Mouse (Mus musculus) liver, embryonic 15.5 days (tissue): Measurements from ENCODE around the gene Zfp36. TPM values are rescaled to one million over a fixed set of nuclear protein-coding genes. Genes with fewer than 3 reads are reported as not detected.

Experiments used
- ATAC-seq: fragments of 200-750 bp; cut with Nextera tagmentation; 2 replicates; pipeline ENCODE4 v1.8.0; 2017; ENCODE audit warnings: moderate number of reproducible peaks, mild to moderate bottlenecking, moderate library complexity; ENCODE audit not compliant: insufficient read depth
- H3K27ac ChIP-seq: fragments of 300-500 bp; sonication (generic); replicated peaks from 2 replicates; pipeline ENCODE4 v1.5.1; 2015; ENCODE audit warnings: mild to moderate bottlenecking, inconsistent platforms
- H3K27me3 ChIP-seq: fragments of 300-500 bp; sonication (generic); 2 replicates; pipeline ENCODE4 v1.6.1; 2015; ENCODE audit warnings: mild to moderate bottlenecking, inconsistent platforms
- H3K36me3 ChIP-seq: fragments of 300-500 bp; sonication (generic); replicated peaks from 2 replicates; pipeline ENCODE4 v1.6.1; 2015; ENCODE audit warnings: moderate library complexity, mild to moderate bottlenecking, inconsistent platforms
- H3K4me1 ChIP-seq: fragments of 300-500 bp; sonication (generic); replicated peaks from 2 replicates; pipeline ENCODE4 v1.6.1; 2015; ENCODE audit warnings: inconsistent platforms
- H3K4me2 ChIP-seq: fragments of 300-500 bp; sonication (generic); 2 replicates; pipeline ENCODE4 v1.6.1; 2015; ENCODE audit warnings: moderate library complexity, mild to moderate bottlenecking, inconsistent platforms
- H3K4me3 ChIP-seq: fragments of 300-500 bp; sonication (generic); replicated peaks from 2 replicates; pipeline ENCODE4 v1.5.1; 2015; ENCODE audit warnings: mild to moderate bottlenecking, inconsistent platforms
- H3K9ac ChIP-seq: fragments of 300-500 bp; sonication (generic); 2 replicates; pipeline ENCODE4 v1.6.1; 2015; ENCODE audit warnings: moderate library complexity, mild to moderate bottlenecking, inconsistent platforms
- H3K9me3 ChIP-seq: fragments of 300-500 bp; sonication (generic); replicated peaks from 2 replicates; pipeline ENCODE4 v1.6.1; 2016; ENCODE audit warnings: inconsistent platforms
- WGBS: fragments of 180-500 bp; shearing (Covaris S2); methylation state at CpG from one replicate; pipeline ENCODE4 v1.1.7; 2015; ENCODE audit warnings: mixed read lengths; ENCODE audit not compliant: insufficient replicate concordance; 5-methylcytosine and 5-hydroxymethylcytosine counted together
- polyA plus RNA-seq: library from polyadenylated mRNA; unstranded; fragments of >200 nt; fragmentation: Nextera tagmentation; extraction: Ambion mirVana; gene quantifications from 2 replicates; pipeline ENCODE4 v1.2.1, GENCODE M21; 2015

Zfp36 gene
- polyA plus RNA-seq, 1 experiment from 2014 or later: 8.8 TPM

DNA sequence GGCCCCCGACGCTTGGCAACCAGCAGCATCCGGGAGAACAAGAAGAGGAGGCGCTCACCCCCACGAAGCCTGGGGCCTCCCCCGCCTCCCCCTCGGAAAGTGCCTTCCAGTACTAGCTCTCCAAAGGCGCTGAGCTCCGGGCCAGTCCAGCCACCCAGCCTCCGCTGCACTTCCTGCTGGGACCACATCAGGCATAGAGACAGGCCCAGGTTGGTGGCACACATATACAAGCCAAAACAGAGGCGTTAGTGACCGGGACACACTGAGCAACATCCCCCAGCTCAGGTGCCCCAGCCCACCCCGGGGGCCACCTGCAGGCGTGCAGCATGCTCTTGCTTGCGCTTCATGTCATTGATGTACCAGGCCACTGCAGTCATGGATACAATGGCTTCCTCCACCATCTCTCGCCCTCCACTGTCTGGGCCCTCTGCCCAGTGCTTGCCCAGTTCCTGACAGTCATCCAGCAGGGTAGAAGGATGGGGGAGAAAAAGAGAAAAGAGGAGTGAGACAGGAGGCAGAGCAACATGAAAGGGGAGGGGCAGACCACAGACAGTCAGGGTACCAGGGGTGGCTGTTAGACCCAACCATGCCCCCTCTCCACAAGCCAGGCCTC is 12.3 kb downstream of the Zfp36 start:
- Histone ChIP-seq H3K27me3 (peaks cover 16% of the 10 kb centered on the region), H3K36me3 (0 out of 2 replicates have a peak, but pooled peaks cover 9% of the 10 kb centered on the region), H3K4me3 (no peak overlapping the region), H3K9ac (no peak overlapping the region), H3K4me1 (peaks cover 26% of the 10 kb centered on the region), H3K4me2 (no peak overlapping the region), H3K27ac (no peak overlapping the region), H3K9me3 (no peaks in the 10 kb centered on the region)
- ATAC-seq: no peak
- WGBS: 76% methylated on average over 16 of the region's 16 CpGs

DNA sequence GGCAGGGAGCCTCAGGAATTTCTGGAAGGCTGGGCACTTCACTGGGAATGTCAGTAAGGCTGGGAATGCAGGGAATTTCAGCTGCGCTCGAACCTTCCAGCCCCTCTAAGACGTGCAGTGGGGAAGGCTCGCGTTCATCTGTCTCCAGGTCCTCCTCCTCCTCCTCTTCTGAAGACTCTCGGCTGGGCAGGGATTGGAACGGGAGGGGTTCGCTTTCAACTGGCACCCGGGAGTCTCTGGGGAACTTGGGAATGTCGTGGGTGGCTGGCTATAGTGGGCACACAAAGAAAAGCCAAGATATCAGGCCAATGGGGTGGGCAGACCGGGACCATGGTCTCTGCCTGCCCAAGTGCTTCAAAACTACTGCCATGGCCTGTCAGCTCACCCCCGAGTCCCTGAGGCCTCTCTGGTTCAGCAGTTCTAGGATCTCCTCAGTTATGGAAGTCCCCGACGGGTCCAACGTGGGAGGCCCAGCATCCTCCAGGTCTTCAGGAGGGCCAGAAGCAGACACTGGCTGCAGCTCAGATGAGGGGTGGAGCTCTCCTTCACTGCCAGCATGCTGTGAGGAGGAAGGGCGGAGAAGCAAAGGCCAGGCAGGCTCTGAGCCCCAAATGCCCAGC is 17.5 kb downstream of the Zfp36 start:
- Histone ChIP-seq H3K27me3 (no peaks in the 10 kb centered on the region), H3K9ac (no peak overlapping the region), H3K4me3 (no peak overlapping the region), H3K9me3 (no peaks in the 10 kb centered on the region), H3K4me1 (peaks cover 10% of the 10 kb centered on the region; the same call in 1 of the 2 replicates), H3K36me3 (peaks cover 17% of the 10 kb centered on the region; the same call in 1 of the 2 replicates), H3K4me2 (no peak overlapping the region), H3K27ac (no peak overlapping the region)
- WGBS: 75% methylated on average over 16 of the region's 16 CpGs
- ATAC-seq: no peak

DNA sequence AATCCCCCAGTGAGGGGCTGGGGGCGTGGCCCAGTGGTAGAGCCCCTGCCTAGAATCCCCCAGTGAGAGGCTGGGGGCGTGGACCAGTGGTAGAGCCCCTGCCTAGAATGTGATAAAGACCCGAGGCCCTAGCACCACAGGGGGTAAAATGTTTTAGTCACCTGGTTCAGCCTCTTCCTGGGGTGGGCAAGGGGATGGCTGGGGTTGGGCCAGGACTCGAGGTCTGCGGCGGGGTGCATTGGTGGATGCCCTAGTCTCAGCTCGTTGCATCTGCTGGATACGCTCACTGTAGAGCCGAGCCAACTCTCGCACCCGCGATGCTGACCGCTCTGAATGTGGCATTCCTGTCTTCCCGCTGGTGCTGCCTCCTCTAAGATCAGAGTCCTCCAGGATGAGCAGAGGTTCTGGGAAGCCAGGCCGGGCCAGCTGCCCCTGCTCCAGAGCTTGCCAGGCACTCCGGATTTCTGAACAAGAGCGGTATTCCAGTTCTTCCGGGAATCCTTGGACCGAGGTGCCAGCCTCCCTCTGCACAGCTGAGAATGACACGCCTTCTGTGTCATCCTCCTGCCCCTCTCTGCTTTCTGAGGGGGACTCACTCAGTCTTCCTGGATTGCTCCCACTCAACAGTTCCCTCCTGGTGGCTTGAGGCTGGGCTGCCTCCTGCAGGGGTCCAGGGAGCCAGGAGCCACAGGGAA is 18.3 kb downstream of the Zfp36 start:
- Histone ChIP-seq H3K9me3 (no peaks in the 10 kb centered on the region), H3K36me3 (peaks cover 15% of the 10 kb centered on the region; the same call in 1 of the 2 replicates), H3K4me1 (peaks cover 18% of the 10 kb centered on the region), H3K9ac (no peak overlapping the region), H3K27me3 (no peaks in the 10 kb centered on the region), H3K4me2 (no peak overlapping the region), H3K27ac (no peak overlapping the region), H3K4me3 (no peak overlapping the region)
- no peak for ATAC-seq
- WGBS: 73% methylated on average over 20 of the region's 20 CpGs

DNA sequence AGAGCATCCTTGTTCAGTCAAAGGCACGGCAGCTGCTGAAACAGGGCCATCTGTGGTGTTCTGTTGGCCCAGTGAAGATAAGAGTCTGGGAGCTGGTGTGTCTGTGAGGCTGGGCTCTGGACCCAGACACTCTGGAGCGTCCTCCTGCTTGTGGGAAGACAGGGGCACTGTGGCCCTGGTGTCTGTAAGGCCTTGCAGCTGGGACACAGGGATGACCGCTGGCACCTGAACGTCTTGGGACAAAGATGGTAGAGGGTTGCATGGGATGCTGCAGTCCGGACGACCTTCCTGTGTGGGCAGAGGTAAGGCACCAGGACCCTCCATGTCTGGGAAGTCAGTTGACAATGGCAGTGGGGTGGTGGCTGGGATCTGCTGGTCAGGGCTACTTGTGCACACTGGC is 19.8 kb downstream of the Zfp36 start:
- Histone ChIP-seq H3K4me1 (peaks cover 21% of the 10 kb centered on the region), H3K9me3 (no peaks in the 10 kb centered on the region), H3K4me3 (no peak overlapping the region), H3K27ac (no peak overlapping the region), H3K9ac (no peak overlapping the region), H3K4me2 (no peak overlapping the region), H3K27me3 (no peaks in the 10 kb centered on the region), H3K36me3 (peaks cover 13% of the 10 kb centered on the region; the same call in 1 of the 2 replicates)
- no peak for ATAC-seq
- 72% methylated on average over 6 of the region's 6 CpGs for WGBS

DNA sequence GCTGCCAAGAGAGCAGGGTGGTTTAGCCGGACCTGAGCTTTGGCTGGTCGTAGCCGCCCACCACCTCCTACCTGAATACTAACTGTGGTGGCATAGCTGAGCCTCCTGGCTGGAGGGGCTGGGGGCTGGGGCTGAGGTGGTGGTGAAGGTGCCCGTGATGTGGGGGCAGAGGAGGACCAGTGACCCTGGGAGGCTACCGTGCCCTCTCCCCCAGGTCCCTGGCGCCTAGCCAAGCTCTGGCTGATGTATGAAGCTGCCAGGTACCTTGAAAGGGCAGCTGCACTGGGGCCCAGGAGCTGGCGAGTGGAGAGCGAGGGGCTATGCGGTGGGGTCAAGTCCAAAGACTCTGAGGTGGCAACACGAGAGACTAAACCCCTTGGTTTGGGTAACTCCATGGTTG is 20.2 kb downstream of the Zfp36 start:
- H3K4me1 ChIP-seq: peaks cover 21% of the 10 kb centered on the region

DNA sequence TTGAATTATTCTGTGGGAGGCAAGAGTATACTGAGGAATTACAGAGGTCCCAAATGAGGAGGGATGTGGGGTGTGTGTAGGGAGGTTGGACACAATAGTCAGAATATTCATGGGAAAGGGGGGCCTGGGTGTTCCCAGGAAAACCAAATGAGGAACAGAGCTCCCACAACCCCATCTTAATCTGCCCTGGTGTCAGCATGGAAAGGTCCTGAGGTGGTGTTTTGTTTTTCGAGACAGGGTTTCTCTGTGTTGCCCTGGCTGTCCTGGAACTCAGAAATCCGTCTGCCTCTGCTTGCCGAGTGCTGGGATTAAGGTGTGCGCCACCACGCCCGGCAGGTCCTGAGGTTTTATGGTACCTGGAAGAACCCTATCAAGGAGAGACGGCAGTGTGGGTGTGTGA is 21.6 kb downstream of the Zfp36 start:
- H3K4me2 ChIP-seq: 0 out of 2 replicates have a peak overlapping the region, but pooled peaks have one; percentile 8
- peak overlapping the region; percentile 45; the same call in 1 of the 2 replicates for H3K27ac ChIP-seq
- H3K9ac ChIP-seq: no peak overlapping the region
- H3K4me3 ChIP-seq: no peak overlapping the region
- ATAC-seq: no peak
- peaks cover 21% of the 10 kb centered on the region for H3K4me1 ChIP-seq
- no peaks in the 10 kb centered on the region for H3K9me3 ChIP-seq
- WGBS: 53% methylated on average over 7 of the region's 7 CpGs
- peaks cover 21% of the 10 kb centered on the region for H3K36me3 ChIP-seq
- no peaks in the 10 kb centered on the region for H3K27me3 ChIP-seq

More for the DNA sequence above, 20.2 kb downstream of the Zfp36 start:
- H3K36me3 ChIP-seq: peaks cover 13% of the 10 kb centered on the region; the same call in 1 of the 2 replicates
- no peak for ATAC-seq
- H3K27ac ChIP-seq: no peak overlapping the region
- 65% methylated on average over 10 of the region's 10 CpGs for WGBS
- no peak overlapping the region for H3K4me2 ChIP-seq
- H3K4me3 ChIP-seq: no peak overlapping the region
- no peaks in the 10 kb centered on the region for H3K9me3 ChIP-seq
- no peak overlapping the region for H3K9ac ChIP-seq
- H3K27me3 ChIP-seq: no peaks in the 10 kb centered on the region

DNA sequence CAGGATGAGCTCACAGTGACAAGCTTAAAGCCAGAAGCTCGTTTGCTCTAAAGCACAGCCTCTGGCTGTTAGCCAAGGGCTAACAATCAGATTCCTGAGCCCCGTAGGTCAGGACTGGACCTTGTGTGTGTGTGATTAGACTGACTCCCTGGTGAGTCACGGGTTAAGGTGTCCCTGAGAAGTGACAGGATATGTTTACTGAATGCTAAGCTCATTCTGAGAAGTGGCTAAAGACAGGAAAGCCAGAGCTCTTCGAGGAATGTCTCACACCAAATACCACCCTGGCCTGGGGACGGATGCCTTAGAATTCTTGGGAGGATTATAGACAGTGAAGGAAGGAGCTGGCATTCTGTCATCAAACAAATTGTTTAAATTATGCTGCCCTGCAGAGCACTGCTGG is 22.1 kb downstream of the Zfp36 start:
- Histone ChIP-seq H3K4me1 (peaks cover 21% of the 10 kb centered on the region), H3K27ac (peak overlapping the region; percentile 45; the same call in 1 of the 2 replicates), H3K36me3 (peaks cover 26% of the 10 kb centered on the region), H3K4me2 (peak overlapping the region; percentile 8; the same call in 1 of the 2 replicates), H3K27me3 (no peaks in the 10 kb centered on the region), H3K9me3 (no peaks in the 10 kb centered on the region), H3K4me3 (no peak overlapping the region), H3K9ac (no peak overlapping the region)
- ATAC-seq: peak; percentile 45; the same call in 1 of the 2 replicates
- WGBS: 14% methylated on average over 5 of the region's 5 CpGs

DNA sequence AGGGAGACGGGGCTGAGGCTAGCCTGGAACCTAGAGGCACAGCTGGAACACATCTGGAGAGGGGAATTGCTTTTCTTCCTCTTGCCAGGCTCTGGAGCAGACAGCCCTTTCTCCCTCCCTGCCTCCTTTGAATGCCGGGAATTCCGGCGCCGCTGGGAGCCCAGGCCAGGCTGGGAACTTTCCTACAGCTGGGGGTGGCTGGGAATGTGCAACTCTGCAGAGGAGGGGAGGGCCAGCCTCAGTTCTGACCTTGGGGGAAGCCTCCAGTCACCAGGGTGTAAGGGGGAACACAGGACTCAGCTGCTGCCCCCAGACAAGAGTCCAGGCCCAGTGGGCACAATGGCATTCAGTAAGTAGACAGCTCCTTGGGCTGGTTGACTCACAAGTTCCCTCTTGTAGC is 23.1 kb downstream of the Zfp36 start:
- no peak overlapping the region for H3K4me3 ChIP-seq
- peaks cover 33% of the 10 kb centered on the region for H3K36me3 ChIP-seq
- no peaks in the 10 kb centered on the region for H3K9me3 ChIP-seq
- WGBS: 24% methylated on average over 5 of the region's 5 CpGs
- no peak overlapping the region for H3K4me2 ChIP-seq
- ATAC-seq: no peak
- H3K9ac ChIP-seq: no peak overlapping the region
- no peaks in the 10 kb centered on the region for H3K27me3 ChIP-seq
- H3K27ac ChIP-seq: 0 out of 2 replicates have a peak overlapping the region, but pooled peaks have one; percentile 45
- H3K4me1 ChIP-seq: peaks cover 24% of the 10 kb centered on the region

DNA sequence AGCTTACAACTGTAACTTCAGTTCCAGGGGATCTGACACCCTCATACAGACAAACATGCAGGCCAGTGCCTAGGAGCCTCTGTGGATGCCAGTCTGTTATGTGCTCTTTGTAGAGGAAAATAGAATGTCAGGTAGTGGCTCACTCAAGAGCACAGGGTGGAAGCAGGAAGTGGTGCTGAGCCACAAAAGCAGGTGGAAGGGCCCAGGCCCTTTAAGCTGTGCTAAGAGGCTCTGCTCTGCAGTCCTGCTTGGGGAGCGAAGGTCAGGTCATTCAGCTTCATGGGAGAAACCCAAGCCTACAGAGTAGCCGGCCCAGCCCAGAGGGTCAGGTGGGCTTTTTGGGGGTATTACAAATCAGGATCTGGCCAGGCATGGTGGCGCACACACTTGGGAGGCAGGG is 24.8 kb downstream of the Zfp36 start:
- H3K4me2 ChIP-seq: no peak overlapping the region
- H3K9ac ChIP-seq: no peak overlapping the region
- no peak overlapping the region for H3K4me3 ChIP-seq
- H3K27me3 ChIP-seq: no peaks in the 10 kb centered on the region
- 62% methylated on average over 3 of the region's 3 CpGs for WGBS
- H3K36me3 ChIP-seq: peaks cover 36% of the 10 kb centered on the region
- peaks cover 34% of the 10 kb centered on the region for H3K4me1 ChIP-seq
- ATAC-seq: no peak
- no peak overlapping the region for H3K27ac ChIP-seq
- no peaks in the 10 kb centered on the region for H3K9me3 ChIP-seq

DNA sequence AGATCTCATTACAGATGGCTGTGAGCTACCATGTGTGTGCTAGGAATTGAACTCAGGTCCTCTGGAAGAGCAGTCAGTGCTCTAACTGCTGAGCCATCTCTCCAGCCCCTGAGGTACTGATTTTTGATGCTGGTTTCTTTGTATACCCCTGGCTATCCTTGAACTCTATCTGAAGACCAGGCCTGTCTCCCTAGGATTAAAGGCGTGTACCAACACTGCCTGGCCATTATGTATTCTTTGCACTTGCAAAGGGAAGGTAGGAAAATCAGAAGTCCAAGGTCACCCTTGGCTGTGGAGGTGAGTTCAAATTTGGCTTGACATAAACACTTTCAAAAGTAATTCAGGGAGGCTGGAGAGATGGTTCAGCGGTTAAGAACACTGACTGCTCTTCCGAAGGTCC is 25.5 kb downstream of the Zfp36 start:
- Histone ChIP-seq H3K4me2 (no peak overlapping the region), H3K4me1 (peaks cover 40% of the 10 kb centered on the region), H3K36me3 (peaks cover 33% of the 10 kb centered on the region), H3K27me3 (no peaks in the 10 kb centered on the region), H3K27ac (0 out of 2 replicates have a peak overlapping the region, but pooled peaks have one; percentile 3), H3K4me3 (no peak overlapping the region), H3K9me3 (no peaks in the 10 kb centered on the region), H3K9ac (no peak overlapping the region)
- 83% methylated on average over 3 of the region's 3 CpGs for WGBS
- ATAC-seq: no peak

DNA sequence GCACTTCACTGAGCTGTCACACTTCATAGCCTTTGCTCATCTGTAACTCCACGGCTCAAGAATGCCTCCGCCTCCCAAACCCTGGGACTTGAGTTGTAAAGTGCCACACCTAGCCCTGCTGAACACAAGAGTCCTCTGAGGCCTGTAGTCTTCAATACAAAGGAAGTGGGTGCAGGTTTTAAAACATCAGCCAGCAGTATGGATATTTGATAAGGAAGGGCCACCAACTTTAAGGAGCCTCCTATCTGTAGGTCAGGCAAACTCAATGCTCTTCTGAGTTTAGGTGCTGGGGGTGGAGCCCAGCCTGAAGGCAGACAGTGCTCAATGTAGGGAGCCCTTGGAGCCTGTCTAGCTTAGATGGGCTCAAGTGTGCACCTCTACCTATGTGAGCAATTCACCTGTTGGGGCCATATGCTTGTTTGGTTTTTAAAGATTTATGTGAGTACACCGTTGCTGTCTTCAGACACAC is 25.9 kb downstream of the Zfp36 start:
- no peaks in the 10 kb centered on the region for H3K27me3 ChIP-seq
- 69% methylated on average over 3 of the region's 3 CpGs for WGBS

More for the DNA sequence above, 25.9 kb downstream of the Zfp36 start:
- no peak overlapping the region for H3K4me2 ChIP-seq
- peaks cover 45% of the 10 kb centered on the region for H3K4me1 ChIP-seq
- H3K9ac ChIP-seq: no peak overlapping the region
- no peak for ATAC-seq
- peaks cover 33% of the 10 kb centered on the region for H3K36me3 ChIP-seq
- 0 out of 2 replicates have a peak overlapping the region, but pooled peaks have one; percentile 3 for H3K27ac ChIP-seq
- no peaks in the 10 kb centered on the region for H3K9me3 ChIP-seq
- H3K4me3 ChIP-seq: no peak overlapping the region
